Mouse (Mus musculus) urinary bladder, adult 2 months (tissue): ENCODE measurements around the gene Grik3. TPM values are rescaled to one million over a fixed set of nuclear protein-coding genes. Genes with fewer than 3 reads are reported as not detected.

Experiments used
- DNase-seq: peaks from one replicate; pipeline ENCODE4 v3.0.0; 2022; ENCODE audit warnings: low spot score
- polyA plus RNA-seq: library from polyadenylated mRNA; depleted of rRNA; stranded (reverse); fragments of >200 nt; gene quantifications from 2 replicates; pipeline ENCODE4 v1.2.3, GENCODE M21; 2012

Grik3 gene
- polyA plus RNA-seq, 1 experiment: 0.72 TPM

DNA sequence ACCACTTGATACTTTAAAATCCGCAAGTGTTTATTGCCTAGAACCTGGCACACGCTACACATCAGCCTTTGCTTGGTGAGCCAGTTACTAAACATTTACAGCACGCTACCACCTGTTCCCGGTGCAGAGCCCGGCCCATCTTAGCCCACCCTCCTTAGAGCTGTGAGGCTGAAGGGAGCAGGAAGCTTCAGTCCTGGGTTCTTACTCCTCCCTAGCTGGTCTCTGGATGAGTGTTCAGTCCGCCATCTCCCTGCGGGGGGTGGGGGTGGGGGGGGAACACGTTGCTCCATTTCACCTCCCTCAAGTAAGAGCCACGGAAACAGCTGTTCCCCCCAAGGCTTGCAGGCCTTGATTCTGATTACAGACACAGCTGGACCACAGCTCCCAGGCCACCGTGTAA, 236.5 kb downstream of the Grik3 start:
- no peak for DNase-seq

DNA sequence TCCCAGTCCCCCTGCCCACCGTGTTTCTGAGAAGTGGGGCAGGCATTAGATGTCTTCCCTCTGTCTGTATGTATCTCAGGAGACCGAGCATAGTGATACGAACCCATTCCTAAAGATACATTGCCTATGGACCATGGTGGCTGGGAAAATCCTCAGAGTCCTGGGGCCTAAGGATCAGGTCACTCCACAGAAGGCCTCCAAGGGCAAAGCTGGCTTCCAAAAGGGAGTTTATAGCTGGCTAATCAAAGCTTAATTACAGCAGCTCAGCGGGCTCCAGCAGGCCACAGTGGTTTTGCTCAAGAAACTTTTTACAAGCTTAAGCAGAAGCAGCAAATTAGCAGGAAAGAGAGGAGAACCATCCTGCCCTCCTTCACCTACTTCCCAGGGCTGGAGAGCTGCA, 237.1 kb downstream of the Grik3 start:
- no peak for DNase-seq

DNA sequence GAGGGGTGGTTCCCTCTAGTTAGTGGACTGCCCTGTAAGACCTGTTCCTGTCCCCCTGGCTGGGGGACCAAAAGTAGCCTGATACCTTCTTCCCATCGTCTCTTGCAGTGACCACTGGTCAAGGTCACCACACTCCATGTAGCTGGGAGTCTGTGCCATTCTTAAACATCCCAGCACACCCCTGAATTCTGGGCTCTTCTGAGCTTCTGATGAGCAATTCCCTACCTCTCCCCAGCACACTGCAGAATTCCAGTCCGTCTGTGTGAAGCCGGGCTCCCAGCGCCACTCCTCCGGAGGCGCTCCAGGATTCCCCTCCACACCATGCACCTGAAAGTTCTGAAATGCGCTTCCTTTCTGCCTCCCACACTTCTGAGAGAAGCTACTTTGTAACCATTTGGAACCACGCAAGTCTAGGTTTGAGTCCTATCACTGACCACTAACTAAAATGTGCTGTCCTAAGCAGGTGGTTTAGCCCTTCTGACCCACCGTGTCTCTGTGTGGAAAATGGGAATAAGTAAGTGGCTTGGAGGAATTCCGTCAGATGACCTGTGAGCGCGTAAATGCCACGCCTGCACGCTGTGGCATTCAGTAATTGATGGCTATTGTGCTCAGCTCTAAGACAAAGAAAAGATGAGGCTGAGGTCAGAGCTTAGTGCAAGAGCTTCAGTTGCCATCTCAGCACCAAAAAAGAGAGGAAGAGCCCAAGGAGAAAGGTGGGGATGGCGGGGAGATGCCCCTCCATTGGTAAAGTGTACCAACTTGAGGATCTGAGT, 237.8 kb downstream of the Grik3 start:
- no peak for DNase-seq

DNA sequence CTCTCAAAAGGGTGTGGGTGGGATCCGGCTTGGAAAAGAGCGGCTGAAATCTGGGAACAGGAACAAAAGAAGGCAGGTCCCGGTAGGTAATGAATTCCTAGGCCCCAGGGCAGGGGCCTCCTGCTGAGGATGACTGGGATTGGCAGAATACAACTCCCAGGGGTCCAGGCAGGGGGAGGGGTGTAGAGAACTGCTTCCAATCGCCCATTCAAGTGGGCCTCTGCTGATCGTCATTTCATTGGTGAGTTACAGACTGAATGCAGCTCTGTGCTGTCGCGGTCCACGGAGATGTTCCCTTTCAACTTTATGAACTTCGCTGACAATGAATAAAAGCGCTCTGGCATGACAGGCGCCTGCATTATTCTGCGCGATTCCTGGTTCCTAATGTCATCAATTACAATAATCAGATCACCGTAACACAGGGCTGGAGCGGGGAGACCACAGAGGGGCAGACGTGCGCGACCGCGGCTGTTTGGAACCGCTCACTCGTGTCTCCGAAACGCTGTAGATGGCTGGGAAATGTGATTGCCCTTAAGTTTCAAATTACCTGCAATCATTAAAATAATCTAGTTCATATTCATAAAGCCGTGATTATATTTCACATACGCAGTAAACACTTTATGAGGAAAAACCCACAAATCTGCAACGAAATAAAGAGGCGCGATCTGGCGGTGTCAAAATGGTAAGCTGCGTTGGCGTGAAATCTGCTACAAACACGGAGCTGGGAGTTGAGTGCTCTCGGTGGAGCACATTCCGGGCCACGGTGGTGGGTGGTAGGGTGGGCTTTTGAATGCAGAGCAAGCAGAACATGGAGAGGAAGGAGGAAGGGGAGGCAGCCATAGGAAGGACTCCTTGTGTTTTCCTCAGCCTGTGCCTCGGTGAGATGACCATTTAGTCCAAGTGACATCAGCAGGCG, 239.1 kb downstream of the Grik3 start:
- no peak for DNase-seq

DNA sequence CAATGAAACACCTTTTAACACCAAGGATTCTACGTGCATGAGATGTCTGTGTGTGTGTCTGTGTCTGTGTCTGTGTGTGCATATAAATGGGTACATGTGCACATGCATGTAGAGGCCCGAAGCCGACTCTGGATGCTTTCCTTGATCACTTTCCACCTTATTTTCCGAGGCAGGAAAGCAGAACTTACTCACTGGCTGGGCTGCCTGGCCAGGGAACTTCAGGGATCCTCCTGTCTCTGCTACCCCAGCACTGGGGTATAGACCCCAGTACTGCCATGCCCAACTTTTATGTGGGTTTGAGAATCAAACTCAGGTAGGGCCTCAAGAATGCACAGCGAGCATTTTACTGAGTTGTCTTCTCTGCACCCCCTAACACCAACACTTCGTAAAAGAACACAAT, 240.3 kb downstream of the Grik3 start:
- DNase-seq: no peak

DNA sequence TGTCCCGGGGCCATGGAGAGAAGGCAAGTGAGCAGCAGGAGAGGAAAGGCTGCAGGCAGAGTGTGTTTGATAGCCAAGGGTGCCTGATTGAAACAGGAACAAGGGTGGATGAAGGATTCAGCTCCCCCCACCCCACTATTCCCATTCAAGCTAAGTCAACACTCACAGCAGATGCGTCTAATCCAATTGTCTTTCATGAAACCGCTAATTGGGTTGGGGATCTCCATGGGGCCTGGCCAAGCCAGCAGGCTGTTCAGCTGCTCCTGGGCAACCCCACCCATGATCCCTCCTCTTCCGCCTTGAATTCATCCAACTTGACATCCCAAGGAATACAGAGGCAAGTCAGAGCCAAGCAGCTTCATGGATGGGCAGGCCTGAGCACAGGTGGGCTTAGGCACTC, 246.3 kb downstream of the Grik3 start:
- DNase-seq: no peak

DNA sequence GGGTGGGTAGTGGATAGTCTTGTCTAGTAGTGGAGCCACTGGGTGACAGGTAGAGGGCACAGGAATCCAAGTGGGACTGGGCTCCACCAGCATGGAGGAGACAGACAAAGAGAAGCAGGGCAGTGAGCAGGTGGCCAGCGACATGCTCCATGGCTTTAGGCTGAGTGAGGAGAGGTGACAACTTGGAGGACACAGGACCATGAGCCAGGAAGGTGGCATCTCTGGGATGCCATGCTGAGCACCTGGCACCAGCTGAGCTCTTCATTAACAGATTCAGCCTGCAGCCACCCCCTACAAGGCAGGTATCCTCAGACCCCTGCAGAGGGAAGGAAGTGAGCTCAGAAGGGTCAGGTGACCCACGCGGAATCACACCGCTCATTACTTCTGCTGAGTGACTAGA, 248.3 kb downstream of the Grik3 start:
- DNase-seq: peak; percentile 9

DNA sequence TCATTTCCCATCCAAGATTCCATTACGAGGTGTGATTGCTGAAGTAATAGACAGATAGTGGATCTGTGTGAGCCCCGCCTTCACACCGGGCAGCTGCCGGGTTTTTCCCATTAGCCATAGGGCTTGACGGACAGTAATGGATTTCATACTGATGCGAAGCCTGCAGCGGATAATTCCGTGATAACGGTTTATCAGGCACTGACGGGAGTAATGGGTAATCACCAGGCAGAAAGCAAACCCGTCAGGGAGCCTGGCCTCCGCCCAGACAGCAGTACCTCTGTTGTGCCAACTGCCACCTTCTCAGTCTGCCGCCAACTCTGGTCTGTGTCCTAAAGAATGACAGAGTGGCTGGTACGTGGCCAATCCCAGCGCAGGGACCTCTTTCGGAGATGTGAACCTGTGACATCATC, 251.7 kb downstream of the Grik3 start:
- peak; percentile 6 for DNase-seq

DNA sequence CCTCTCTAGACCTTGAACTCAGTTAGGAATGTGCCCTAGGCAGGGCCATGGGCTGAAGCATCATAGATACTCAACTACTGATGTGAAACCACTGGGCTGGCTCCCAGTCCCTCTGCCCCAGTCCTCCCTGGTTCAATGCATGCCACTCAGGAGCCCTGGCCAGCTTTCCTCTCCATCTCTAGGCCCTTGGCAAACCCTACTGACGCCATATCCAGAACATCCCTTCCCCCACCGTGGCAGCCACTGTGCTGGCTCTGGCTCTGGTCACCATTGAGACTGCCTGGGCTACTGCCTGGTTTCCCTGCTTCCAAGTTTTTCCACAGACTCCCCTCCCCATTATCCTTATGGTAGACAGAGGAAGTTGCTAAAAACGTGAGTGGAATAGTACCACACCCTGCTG, 255.4 kb downstream of the Grik3 start:
- DNase-seq: peak; percentile 13

DNA sequence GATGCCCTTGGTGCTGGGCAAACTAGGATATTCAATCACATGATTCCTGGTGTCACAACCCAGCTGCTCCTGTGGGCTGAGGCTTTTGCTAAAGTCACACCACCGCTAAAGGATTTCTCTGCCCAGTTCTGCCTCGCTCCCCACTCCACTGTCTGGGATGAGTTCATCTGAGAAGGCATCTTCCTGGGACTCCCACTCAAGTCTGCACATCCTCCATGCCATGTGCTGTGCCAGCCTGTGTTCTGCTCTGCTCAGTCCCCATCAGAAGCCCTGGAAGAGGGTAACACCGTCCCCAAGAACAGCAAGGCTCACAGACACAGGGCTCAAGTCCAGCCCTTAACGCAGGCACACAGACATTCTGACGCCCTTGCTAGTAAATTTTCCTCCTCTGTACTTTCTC, 265.9 kb downstream of the Grik3 start:
- peak; percentile 16 for DNase-seq

DNA sequence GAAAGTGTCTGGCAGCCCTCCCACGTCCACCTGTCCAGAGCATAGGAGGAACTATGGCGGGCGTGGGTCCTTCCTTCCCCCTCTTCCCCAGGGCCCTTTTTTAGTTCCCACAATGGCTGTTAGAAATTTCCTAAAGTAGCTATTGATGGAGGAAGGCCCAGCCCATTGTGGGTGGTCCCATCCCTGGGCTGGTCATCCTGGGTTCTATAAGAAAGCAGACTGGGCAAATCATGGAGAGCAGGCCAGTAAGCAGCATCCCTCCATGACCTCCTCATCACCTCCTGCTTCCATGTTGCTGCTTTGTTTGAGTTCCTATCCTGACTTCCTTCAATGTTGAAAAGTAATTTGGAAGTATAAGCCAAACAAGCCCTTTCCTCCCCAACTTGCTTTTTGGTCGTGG, 269.8 kb downstream of the Grik3 start:
- no peak for DNase-seq

DNA sequence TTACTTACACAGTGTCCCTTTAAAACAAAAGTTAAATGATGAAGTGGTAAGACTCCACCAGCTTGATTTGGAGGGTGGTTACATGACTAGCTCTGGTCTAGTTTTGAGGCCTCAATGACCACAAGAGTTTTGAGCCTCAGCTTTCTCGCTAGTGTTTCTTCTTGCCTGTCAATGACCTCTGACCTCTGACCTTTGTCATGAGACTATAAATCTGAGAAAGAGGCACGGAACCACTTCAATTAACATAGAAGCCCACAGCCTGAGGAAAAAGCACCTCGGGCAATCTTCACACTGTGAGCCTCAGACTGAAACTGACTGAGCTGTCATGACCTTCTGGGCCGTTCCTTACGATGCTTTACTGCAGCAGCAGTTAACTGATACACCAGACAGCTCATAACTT, 272.6 kb downstream of the Grik3 start:
- DNase-seq: no peak
